Mouse (Mus musculus) midbrain, embryonic 10.5 days (tissue): ENCODE measurements around the gene Zc3h12d. TPM values are rescaled to one million over a fixed set of nuclear protein-coding genes. Genes with fewer than 3 reads are reported as not detected.

Experiments used
- DNase-seq: peaks from one replicate; pipeline ENCODE4 v3.0.0-alpha.2; 2017; ENCODE audit warnings: low spot score
- H3K27ac ChIP-seq: fragments of 300-500 bp; sonication (generic); replicated peaks from 2 replicates; pipeline ENCODE4 v1.5.1; 2016; ENCODE audit warnings: mild to moderate bottlenecking
- H3K27me3 ChIP-seq: fragments of 300-500 bp; sonication (generic); 2 replicates; pipeline ENCODE4 v1.6.1; 2016; ENCODE audit warnings: low read depth, mild to moderate bottlenecking; ENCODE audit not compliant: poor library complexity, severe bottlenecking
- H3K36me3 ChIP-seq: fragments of 300-500 bp; sonication (generic); 2 replicates; pipeline ENCODE4 v1.6.1; 2016; ENCODE audit warnings: mild to moderate bottlenecking, moderate library complexity
- H3K4me1 ChIP-seq: fragments of 300-500 bp; sonication (generic); 2 replicates; pipeline ENCODE4 v1.6.1; 2016
- H3K4me3 ChIP-seq: fragments of 300-500 bp; sonication (generic); 2 replicates; pipeline ENCODE4 v1.5.1; 2016; ENCODE audit warnings: mild to moderate bottlenecking, moderate library complexity
- H3K9me3 ChIP-seq: fragments of 300-500 bp; sonication (generic); replicated peaks from 2 replicates; pipeline ENCODE4 v1.6.1; 2016; ENCODE audit warnings: mild to moderate bottlenecking
- WGBS: fragments of 180-500 bp; shearing (Covaris S2); methylation state at CpG from one replicate; pipeline ENCODE4 v1.1.7; 2016; 5-methylcytosine and 5-hydroxymethylcytosine counted together
- polyA plus RNA-seq: library from polyadenylated mRNA; unstranded; fragments of >200 nt; fragmentation: Nextera tagmentation; extraction: Ambion mirVana; gene quantifications from 2 replicates; pipeline ENCODE4 v1.2.1, GENCODE M21; 2016

Zc3h12d gene
- polyA plus RNA-seq, 1 experiment from 2014 or later, result 0.02 TPM

DNA sequence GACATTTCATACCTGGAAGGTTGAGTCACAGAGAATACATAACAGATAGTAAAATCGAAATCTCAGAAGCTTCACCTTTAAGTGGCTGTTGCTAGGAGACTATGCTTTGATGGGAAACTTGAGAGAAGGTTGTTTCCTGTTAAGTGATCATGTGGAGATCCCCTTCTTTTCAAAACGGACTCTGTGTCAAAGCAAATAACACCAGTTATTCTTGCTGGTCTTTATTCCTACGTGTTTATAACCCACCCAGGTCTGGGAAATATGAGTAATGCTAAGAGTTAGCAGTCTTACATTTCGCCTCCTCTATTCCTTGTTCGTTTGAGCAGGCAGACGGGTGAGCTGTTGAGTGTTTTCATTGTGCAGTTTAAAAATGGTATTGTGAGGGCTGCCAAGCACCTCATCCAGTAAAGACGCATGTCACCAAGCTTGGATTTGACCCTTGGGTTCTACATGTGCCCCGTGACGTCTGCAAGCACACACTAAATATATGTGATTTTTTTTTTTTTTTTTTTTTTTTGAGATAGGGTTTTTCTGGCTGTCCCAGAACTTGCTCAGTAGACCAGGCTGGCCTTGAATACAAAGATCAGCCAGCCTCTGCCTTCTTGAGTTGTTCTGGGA is 7.5 kb upstream of the Zc3h12d start:
- H3K27me3 ChIP-seq, result no peaks in the 10 kb centered on the region
- H3K9me3 ChIP-seq, result no peaks in the 10 kb centered on the region
- H3K4me3 ChIP-seq, result no peak overlapping the region
- DNase-seq, result no peak
- WGBS, result 91% methylated on average over 9 of the region's 9 CpGs
- no peaks in the 10 kb centered on the region for H3K4me1 ChIP-seq
- H3K27ac ChIP-seq, result no peak overlapping the region
- peaks cover 55% of the 10 kb centered on the region for H3K36me3 ChIP-seq

DNA sequence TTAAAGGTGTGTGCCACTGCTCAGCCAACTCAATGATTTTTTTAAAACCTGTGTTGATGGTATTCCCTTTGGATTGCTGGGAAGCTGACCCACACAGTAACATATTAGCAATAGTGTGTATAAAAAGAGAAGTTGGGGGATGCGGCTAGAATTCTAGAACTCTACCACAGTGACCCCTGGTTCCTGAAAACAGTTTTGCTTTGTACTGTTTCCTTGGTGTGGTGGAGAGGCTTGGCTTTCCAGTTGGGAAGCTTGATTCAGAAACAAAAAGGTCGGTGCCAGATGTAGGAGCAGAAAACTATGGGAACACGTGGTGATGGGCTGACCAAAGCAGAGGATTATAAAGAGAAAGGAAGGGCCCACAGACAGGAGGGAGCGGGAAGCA is 7.0 kb upstream of the Zc3h12d start:
- WGBS, result 87% methylated on average over 4 of the region's 4 CpGs
- H3K4me1 ChIP-seq, result no peaks in the 10 kb centered on the region
- H3K4me3 ChIP-seq, result no peak overlapping the region
- peaks cover 51% of the 10 kb centered on the region for H3K36me3 ChIP-seq
- DNase-seq, result no peak
- H3K27me3 ChIP-seq, result no peaks in the 10 kb centered on the region
- no peaks in the 10 kb centered on the region for H3K9me3 ChIP-seq
- H3K27ac ChIP-seq, result no peak overlapping the region

DNA sequence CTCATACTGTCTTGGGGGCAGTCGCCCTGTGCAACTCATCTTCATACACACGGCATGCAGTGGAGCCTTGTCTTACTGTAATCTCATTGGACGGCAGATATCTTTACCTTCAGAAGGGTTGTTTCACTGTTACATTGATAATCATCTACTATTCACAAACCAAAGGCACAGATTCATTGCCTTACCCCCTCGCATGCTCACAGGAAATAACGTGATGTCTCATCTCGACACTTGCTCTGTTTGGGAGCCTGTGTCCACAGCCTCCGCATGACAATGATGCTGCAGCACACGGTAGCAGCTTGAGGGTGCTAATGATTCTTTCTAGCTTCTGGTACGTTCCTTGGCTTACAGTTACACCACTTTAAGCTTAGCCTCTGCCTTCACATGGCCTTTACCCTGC is 6.2 kb upstream of the Zc3h12d start:
- no peaks in the 10 kb centered on the region for H3K27me3 ChIP-seq
- no peaks in the 10 kb centered on the region for H3K9me3 ChIP-seq
- H3K4me3 ChIP-seq, result no peak overlapping the region
- DNase-seq, result no peak
- H3K4me1 ChIP-seq, result no peaks in the 10 kb centered on the region
- H3K36me3 ChIP-seq, result peaks cover 43% of the 10 kb centered on the region
- H3K27ac ChIP-seq, result no peak overlapping the region
- WGBS, result 96% methylated on average over 9 of the region's 9 CpGs

DNA sequence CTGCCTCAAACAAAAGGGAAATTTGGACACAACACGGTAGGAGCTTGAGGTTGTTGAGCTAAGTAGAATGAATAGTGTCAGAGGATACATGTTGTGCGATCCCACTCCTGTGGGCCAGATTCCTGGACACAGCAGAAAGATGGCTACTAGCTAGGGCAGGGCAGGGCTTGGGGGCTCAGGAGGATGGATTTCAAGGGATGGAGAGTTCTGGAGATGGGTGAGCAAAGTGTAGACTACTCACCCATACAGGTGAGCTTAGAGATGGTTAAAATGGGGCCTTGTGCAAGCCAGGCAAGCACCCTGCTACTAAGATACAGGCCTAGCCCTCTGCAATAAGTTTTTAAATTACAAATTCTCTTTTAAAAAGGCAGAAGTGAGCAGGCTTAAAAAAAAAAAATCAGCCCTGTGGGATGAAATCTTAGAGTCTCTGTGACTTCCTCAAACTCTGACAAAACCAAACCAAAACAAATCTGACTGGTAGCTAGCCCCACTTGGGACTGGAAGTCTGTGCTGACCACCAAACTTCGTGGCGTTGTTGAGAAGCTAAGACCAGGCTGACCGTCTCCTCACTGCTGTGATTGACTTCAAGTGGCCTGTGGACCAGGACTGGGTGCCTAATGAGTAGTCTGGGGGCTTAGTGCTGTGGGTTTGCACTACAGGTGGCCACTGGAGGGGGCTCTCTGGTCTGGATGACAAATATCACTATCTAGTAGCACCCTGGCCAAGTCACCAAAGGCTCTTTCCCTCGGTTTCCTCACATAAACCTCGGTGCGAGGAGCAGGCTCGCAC is 1.3 kb downstream of the Zc3h12d start:
- H3K4me3 ChIP-seq, result no peak overlapping the region
- DNase-seq, result no peak
- WGBS, result 82% methylated on average over 9 of the region's 9 CpGs
- peaks cover 10% of the 10 kb centered on the region for H3K4me1 ChIP-seq
- H3K27me3 ChIP-seq, result no peaks in the 10 kb centered on the region
- H3K27ac ChIP-seq, result no peak overlapping the region
- no peaks in the 10 kb centered on the region for H3K9me3 ChIP-seq
- no peaks in the 10 kb centered on the region for H3K36me3 ChIP-seq

DNA sequence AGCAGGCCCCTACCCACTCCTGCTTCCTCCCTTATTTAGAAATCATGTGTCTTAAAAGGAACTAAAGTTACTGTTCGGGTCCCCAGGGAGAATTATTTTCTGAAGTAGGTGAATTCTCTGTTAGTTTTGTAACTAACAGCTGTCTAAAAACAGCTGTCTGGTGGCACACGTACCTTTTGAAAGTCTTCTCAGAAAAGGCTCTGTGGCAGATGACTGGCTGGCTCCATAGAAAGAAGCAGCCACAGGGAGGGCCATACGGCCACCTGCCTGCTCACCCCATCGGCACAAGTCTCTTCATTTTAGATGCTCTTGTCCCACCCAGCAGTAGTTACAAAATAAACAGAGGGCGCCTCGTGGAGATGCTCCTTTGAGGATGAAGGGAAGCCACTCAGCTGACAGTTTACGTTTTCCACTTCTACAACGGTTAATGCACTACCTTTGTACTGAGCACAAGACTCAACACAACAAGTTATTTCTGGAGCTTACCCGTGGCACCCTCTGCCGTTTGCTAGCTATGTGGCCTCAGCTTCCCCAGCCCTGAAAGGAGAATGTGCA is 2.5 kb downstream of the Zc3h12d start:
- DNase-seq, result no peak
- H3K36me3 ChIP-seq, result no peaks in the 10 kb centered on the region
- no peak overlapping the region for H3K27ac ChIP-seq
- WGBS, result 78% methylated on average over 10 of the region's 10 CpGs
- no peaks in the 10 kb centered on the region for H3K9me3 ChIP-seq
- no peak overlapping the region for H3K4me3 ChIP-seq
- peaks cover 10% of the 10 kb centered on the region for H3K4me1 ChIP-seq
- H3K27me3 ChIP-seq, result no peaks in the 10 kb centered on the region

DNA sequence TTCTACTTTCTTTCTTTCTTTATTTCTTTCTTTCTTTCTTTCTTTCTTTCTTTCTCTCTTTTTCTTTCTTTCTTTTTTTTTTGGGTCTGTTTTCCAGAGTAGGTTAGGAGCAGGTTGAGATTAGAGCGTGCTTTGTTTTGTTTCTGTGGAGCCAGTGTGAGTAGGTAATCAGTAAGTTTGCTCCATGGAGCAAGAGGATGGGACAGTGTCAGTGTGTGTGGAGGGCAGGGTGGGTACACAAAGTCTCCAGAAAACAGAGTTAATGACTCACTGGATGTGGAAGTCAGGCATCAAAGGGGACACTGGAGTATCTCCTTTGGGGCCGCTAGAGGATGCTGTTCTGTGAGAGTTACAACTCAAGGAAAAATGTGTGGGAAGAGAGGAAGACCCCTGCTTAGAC is 4.6 kb downstream of the Zc3h12d start:
- 72% methylated on average over 2 of the region's 2 CpGs for WGBS
- H3K36me3 ChIP-seq, result no peaks in the 10 kb centered on the region
- H3K27me3 ChIP-seq, result no peaks in the 10 kb centered on the region
- H3K27ac ChIP-seq, result no peak overlapping the region
- no peak for DNase-seq
- H3K4me3 ChIP-seq, result no peak overlapping the region
- H3K4me1 ChIP-seq, result peaks cover 8% of the 10 kb centered on the region
- H3K9me3 ChIP-seq, result no peaks in the 10 kb centered on the region

DNA sequence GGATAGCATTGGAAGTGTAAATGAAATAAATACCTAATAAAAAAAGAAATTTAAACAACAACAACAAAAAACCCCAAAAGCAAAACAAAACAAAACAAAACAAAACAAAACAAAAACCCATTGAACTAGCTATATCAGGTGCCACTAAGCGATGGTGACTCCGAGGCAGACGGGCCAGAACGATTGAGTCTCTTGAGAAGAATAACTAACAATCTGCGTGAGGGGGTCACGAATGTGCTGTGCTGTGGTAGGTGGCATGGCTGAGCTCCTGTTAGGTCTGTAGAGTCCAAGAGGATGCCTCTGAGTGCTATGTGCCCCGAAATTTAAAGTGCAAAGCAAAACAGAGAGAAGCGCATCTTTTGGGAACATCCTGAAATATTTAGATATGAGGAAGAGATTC is 5.2 kb downstream of the Zc3h12d start:
- DNase-seq, result no peak
- no peak overlapping the region for H3K4me3 ChIP-seq
- no peaks in the 10 kb centered on the region for H3K9me3 ChIP-seq
- WGBS, result 92% methylated on average over 8 of the region's 8 CpGs
- no peaks in the 10 kb centered on the region for H3K36me3 ChIP-seq
- no peak overlapping the region for H3K27ac ChIP-seq
- no peaks in the 10 kb centered on the region for H3K27me3 ChIP-seq
- H3K4me1 ChIP-seq, result peaks cover 2% of the 10 kb centered on the region; the same call in 1 of the 2 replicates

DNA sequence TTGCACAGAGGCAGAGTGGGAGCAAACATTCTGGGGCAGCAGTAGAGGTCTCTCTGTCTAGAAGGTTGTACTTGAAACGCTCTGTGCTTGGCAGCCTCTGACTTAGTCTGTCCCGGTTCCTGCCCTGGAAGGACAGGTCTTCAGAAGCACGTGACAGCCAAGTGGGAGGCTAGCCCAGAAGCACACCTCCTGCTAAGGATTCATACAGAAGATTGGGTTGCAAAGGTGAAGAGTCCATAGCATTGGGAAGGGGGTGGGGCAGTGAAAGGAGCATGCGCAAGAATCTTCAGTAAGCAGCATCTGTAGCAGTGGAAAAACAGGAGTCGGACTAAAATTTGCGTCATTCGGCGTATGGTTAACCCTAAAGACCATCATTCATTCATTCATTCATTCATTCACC is 5.8 kb downstream of the Zc3h12d start:
- no peak overlapping the region for H3K27ac ChIP-seq
- H3K36me3 ChIP-seq, result no peaks in the 10 kb centered on the region
- H3K4me3 ChIP-seq, result no peak overlapping the region
- 91% methylated on average over 8 of the region's 8 CpGs for WGBS
- H3K27me3 ChIP-seq, result no peaks in the 10 kb centered on the region
- no peaks in the 10 kb centered on the region for H3K4me1 ChIP-seq
- no peak for DNase-seq
- no peaks in the 10 kb centered on the region for H3K9me3 ChIP-seq

DNA sequence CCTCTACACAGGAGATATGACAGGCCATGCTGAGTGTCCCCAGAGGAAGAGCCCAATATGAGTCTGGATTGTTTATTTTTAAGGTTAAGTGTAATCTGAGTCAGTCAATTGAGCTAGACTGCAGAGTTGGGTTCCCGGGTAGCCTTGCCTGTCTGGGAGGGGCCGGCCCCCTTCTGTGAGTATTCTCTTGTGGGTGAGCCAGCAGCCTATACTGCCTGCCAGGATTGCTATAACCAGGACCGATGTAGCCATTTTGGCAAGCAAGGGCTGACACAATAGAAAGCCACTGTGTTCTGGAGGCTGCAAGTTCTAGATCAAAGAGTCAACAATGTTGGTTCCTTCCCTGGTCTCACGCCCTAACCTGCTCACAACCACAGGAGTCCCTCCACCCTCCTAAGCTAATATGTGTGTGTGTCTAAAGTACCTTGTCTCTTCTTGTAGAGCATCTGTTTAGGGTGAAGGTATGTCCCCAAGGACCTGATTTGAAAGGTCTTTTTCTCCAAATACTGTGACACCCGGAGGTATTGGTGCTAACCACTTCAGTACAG is 6.7 kb downstream of the Zc3h12d start:
- H3K9me3 ChIP-seq, result no peaks in the 10 kb centered on the region
- H3K27ac ChIP-seq, result no peak overlapping the region
- 91% methylated on average over 5 of the region's 5 CpGs for WGBS
- no peak for DNase-seq
- H3K4me1 ChIP-seq, result no peaks in the 10 kb centered on the region
- H3K27me3 ChIP-seq, result no peaks in the 10 kb centered on the region
- no peak overlapping the region for H3K4me3 ChIP-seq
- no peaks in the 10 kb centered on the region for H3K36me3 ChIP-seq

DNA sequence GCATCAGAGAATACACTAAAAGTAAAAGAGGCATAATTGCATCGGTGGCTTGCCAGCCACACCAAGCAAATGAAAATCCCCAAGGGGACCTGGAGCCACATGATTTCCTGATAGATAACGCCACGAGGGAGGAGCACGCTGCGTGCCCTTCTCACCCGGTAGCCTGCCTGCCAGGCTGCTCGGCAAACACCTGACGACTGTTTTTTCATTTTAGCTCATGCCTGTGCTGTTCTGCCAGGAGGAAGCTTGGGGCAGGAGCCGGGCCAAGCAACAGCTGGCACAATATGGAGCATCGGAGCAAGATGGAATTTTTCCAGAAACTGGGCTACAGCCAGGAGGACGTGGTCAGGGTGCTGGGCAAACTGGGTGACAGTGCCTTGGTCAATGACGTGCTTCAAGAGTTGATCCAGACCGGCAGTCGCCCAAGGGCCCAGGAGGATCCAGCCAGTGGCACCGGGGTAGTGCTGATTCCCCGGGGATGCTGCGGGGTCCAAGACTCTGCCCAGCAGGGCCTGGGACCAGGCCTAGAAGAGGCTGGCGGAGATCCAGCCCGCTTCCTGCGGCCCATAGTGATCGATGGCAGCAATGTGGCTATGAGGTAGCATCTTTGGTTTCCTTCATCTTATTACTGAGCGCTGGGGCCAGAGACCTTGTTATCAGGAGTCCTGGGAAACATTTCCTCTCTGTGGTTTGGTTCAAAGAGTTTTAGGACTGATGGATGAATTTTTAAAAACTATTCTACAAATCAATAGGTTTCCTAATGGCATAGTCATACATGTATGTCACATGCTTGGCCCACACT is 7.5 kb downstream of the Zc3h12d start:
- Histone ChIP-seq H3K27ac (no peak overlapping the region), H3K4me1 (no peaks in the 10 kb centered on the region), H3K9me3 (no peaks in the 10 kb centered on the region), H3K36me3 (no peaks in the 10 kb centered on the region), H3K27me3 (no peaks in the 10 kb centered on the region), H3K4me3 (no peak overlapping the region)
- DNase-seq, result no peak
- 90% methylated on average over 22 of the region's 22 CpGs for WGBS

DNA sequence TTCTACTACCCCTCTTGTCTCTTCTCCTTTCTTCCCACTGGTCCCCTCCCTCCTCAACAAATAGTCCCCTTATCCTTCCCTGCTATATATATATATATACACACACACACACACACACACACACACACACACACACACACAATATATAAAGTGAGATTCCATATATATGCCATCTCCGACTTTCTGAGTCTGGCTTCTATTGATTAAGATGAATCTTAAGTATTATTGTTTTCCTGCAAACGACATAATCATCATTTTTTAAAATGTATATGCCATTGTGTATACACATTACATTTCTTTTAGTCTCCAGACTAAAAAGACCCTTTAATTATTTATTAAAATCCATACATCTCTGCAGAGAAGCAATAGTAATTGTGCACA is 8.1 kb downstream of the Zc3h12d start:
- no peaks in the 10 kb centered on the region for H3K36me3 ChIP-seq

DNA sequence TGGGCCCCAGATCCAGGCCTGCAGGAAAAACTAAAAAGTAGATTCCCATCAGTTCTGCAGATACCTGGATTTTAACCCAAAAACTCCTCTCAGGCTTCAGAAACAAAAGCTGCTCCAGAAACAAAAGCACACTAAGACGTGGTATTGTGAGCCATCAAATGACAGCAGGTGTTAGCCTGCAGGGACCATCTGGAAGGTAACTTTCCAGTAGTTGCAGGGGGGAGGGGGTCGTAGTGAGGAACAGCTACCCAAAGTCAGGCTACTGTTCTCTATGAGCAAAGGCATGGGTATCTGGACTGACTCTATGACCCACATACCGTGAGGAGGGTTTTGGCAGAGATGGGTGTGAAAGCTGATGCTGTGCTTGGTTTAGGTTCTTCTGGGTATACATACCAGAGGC is 8.5 kb downstream of the Zc3h12d start:
- H3K27me3 ChIP-seq, result no peaks in the 10 kb centered on the region
- no peak for DNase-seq
- no peak overlapping the region for H3K4me3 ChIP-seq
- H3K9me3 ChIP-seq, result no peaks in the 10 kb centered on the region
- H3K36me3 ChIP-seq, result no peaks in the 10 kb centered on the region
- no peaks in the 10 kb centered on the region for H3K4me1 ChIP-seq
- H3K27ac ChIP-seq, result no peak overlapping the region
- 66% methylated on average over 3 of the region's 3 CpGs for WGBS

More for the DNA sequence above, 8.1 kb downstream of the Zc3h12d start:
- Histone ChIP-seq H3K9me3 (no peaks in the 10 kb centered on the region), H3K27me3 (no peaks in the 10 kb centered on the region), H3K27ac (no peak overlapping the region), H3K4me1 (no peaks in the 10 kb centered on the region), H3K4me3 (no peak overlapping the region)
- WGBS, result 80% methylated on average over 2 of the region's 2 CpGs
- no peak for DNase-seq
